Mouse (Mus musculus) ES-E14 (cell line): ENCODE measurements around the gene Tmem81. TPM values are rescaled to one million over a fixed set of nuclear protein-coding genes. Genes with fewer than 3 reads are reported as not detected.
"Not testable (repeated sequence)": the region's sequence is repeated elsewhere in the genome, so short reads cannot be mapped to it uniquely, and the experiment has no call there.

Experiments used
- DNase-seq: peaks from one replicate; pipeline ENCODE4 v3.0.0-alpha.2; 2013; ENCODE audit warnings: low read depth, low spot score
- H3K27ac ChIP-seq: 2 replicates; pipeline ENCODE4 v1.5.1; 2012; ENCODE audit warnings: low read depth, mild to moderate bottlenecking, low read length, moderate library complexity, mixed read lengths; ENCODE audit not compliant: poor library complexity, insufficient read depth, severe bottlenecking
- H3K36me3 ChIP-seq: 2 replicates; pipeline ENCODE4 v1.6.1; 2012; ENCODE audit warnings: mild to moderate bottlenecking, low read length, moderate library complexity, mixed read lengths; ENCODE audit not compliant: control insufficient read depth, poor library complexity, insufficient read depth, severe bottlenecking
- H3K4me1 ChIP-seq, 2 experiments: fragments of 150-350 bp in 1 of 2; sonication (generic) in 1 of 2; 2 replicates each; pipeline ENCODE4 v1.6.1; 2012; ENCODE audit warnings: low read length in 2 of 2, mild to moderate bottlenecking in 1 of 2, mixed read lengths in 1 of 2; ENCODE audit not compliant: control insufficient read depth in 2 of 2, insufficient read depth in 2 of 2, poor library complexity in 1 of 2
- H3K4me3 ChIP-seq, 2 experiments: fragments of 150-350 bp in 1 of 2; sonication (generic) in 1 of 2; 2 replicates each; pipeline ENCODE4 v1.5.1; 2012; ENCODE audit warnings: low read length in 2 of 2, low read depth in 1 of 2, mild to moderate bottlenecking in 1 of 2, mixed read lengths in 1 of 2; ENCODE audit not compliant: insufficient read depth in 1 of 2, poor library complexity in 1 of 2, severe bottlenecking in 1 of 2
- H3K9ac ChIP-seq: 2 replicates; pipeline ENCODE4 v1.6.1; 2012; ENCODE audit warnings: low read depth, mild to moderate bottlenecking, low read length, mixed read lengths; ENCODE audit not compliant: poor library complexity, insufficient read depth, severe bottlenecking
- H3K9me3 ChIP-seq: fragments of 150-350 bp; sonication (generic); 2 replicates; pipeline ENCODE4 v1.6.1; 2012; ENCODE audit warnings: low read depth, mild to moderate bottlenecking, low read length; ENCODE audit not compliant: control insufficient read depth, insufficient read depth
- CHD2 ChIP-seq: IDR thresholded peaks from 2 replicates; pipeline ENCODE4 v1.6.1; 2014; ENCODE audit warnings: mild to moderate bottlenecking, low read depth, low read length, inconsistent platforms
- HCFC1 ChIP-seq: IDR thresholded peaks from 2 replicates; pipeline ENCODE4 v1.6.1; 2012; ENCODE audit warnings: low read length, inconsistent platforms, borderline replicate concordance; ENCODE audit not compliant: insufficient read depth
- MAFK ChIP-seq: IDR thresholded peaks from 2 replicates; pipeline ENCODE4 v1.6.1; 2014; ENCODE audit warnings: mild to moderate bottlenecking, low read depth, low read length, inconsistent platforms; ENCODE audit not compliant: insufficient read depth
- ZC3H11A ChIP-seq: IDR thresholded peaks from 2 replicates; pipeline ENCODE4 v1.6.1; 2012; ENCODE audit warnings: low read depth, mild to moderate bottlenecking, inconsistent platforms, low read length, borderline replicate concordance
- ZNF384 ChIP-seq: IDR thresholded peaks from 2 replicates; pipeline ENCODE4 v1.6.1; 2012; ENCODE audit warnings: low read depth, low read length, inconsistent platforms
- in situ Hi-C, 2 experiments: fragments of 600-800 bp; cut with MboI; formaldehyde crosslinking; loops; one replicate each; pipeline ENCODE4 v1.15.1; 2025; ENCODE audit warnings: low sequenced_read_pairs in 2 of 2, inconsistent platforms in 1 of 2; ENCODE audit not compliant: unreplicated experiment in 2 of 2
- total RNA-seq: library from RNA; depleted of rRNA; stranded (reverse); fragments of 300-350 nt; gene quantifications from 2 replicates; pipeline ENCODE4 v1.2.3, GENCODE M21; 2012; rRNA removed

Tmem81 gene
- total RNA-seq: 4.3 and 6.8 TPM in 2 replicates

- no peak for DNase-seq
- no peaks in the 10 kb centered on the region for H3K4me1 ChIP-seq
- in situ Hi-C loops: no loop called here
- no peaks in the 10 kb centered on the region for H3K9me3 ChIP-seq
- no peak within 1 kb of the TSS for H3K27ac ChIP-seq
- no peak within 1 kb of the TSS for H3K4me3 ChIP-seq
- TF ChIP-seq CHD2 (no peak), HCFC1 (no peak), ZC3H11A (no peak), ZNF384 (no peak), MAFK (no peak)
- H3K36me3 ChIP-seq: peaks cover 37% of the 10 kb centered on the region
- H3K9ac ChIP-seq: no peak within 1 kb of the TSS
Measured at GRCm38 (mm10) chr1:132506058-132506457, at the start of gene Tmem81. Gene Tmem81, plus strand, starts transcription at chr1:132506230.

GRCm38 (mm10) chr1:132464651-132465050, 41.4 kb upstream of the Tmem81 start:
- peaks cover 4% of the 10 kb centered on the region; the same call in 1 of the 2 replicates for H3K36me3 ChIP-seq
- in situ Hi-C loops: no loop called here
- no peak for DNase-seq

DNA sequence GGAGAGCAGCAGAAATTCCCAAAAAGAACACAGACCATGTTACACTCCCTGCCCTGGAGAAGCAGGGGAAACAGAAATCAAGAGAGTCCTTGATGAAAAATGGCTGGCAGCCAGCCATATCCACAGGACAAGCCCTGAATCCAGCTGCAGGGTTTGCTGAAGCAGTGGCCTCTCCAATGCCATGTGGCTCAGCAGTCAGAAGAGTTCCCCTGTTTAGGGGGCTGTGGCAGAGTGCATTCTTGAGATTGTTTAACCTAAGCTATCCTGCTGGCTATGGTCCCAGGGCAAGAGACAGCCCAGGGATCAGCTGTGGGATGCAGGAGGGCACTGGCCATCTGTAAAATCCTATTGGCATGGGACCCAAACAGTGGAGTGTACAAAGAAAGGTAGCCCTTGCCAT, 37.1 kb upstream of the Tmem81 start:
- Histone ChIP-seq H3K27ac (no peak overlapping the region; the same call in 1 of the 2 replicates), H3K9me3 (no peaks in the 10 kb centered on the region), H3K9ac (no peak overlapping the region), H3K36me3 (no peaks in the 10 kb centered on the region), H3K4me3 (no peak overlapping the region), H3K4me1 (peaks cover 2 to 24% of the 10 kb centered on the region in 2 experiments)
- TF ChIP-seq MAFK: no peak
- TF ChIP-seq HCFC1: no peak
- TF ChIP-seq ZNF384: no peak
- no peak for TF ChIP-seq ZC3H11A
- no peak for DNase-seq
- in situ Hi-C loops: no loop called here

More at GRCm38 (mm10) chr1:132464651-132465050, 41.4 kb upstream of the Tmem81 start:
- no peaks in the 10 kb centered on the region for H3K9me3 ChIP-seq
- H3K9ac ChIP-seq: no peak overlapping the region
- H3K4me3 ChIP-seq: no peak overlapping the region
- TF ChIP-seq HCFC1: no peak
- no peak for TF ChIP-seq ZNF384
- no peak for TF ChIP-seq ZC3H11A
- TF ChIP-seq CHD2: no peak
- TF ChIP-seq MAFK: no peak
- H3K4me1 ChIP-seq: peaks cover 0 to 21% of the 10 kb centered on the region in 2 experiments; a peak in 3 of 4 replicates
- H3K27ac ChIP-seq: no peak overlapping the region

DNA sequence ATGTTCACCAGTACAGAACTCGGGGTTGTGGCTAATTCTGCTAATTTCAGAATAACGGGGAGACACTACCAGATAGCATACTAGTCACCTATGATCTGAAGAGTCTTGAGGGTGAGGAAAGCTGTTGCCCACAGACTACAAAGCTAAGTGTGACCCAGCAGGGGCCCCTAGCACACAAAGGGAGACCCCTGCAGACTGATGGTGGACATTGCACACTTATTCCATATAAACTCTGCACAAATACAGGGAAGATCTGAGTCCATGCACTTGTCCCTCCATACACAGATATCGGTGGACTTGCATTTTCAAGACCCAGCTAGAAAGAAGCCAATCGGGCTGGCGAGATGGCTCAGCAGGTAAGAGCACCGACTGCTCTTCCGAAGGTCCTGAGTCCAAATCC, 36.5 kb upstream of the Tmem81 start:
- Histone ChIP-seq H3K4me1 (peaks cover 2 to 24% of the 10 kb centered on the region in 2 experiments), H3K27ac (peak overlapping the region; percentile 35; the same call in 1 of the 2 replicates), H3K9me3 (no peaks in the 10 kb centered on the region), H3K4me3 (no peak overlapping the region), H3K36me3 (no peaks in the 10 kb centered on the region), H3K9ac (no peak overlapping the region)
- no peak for DNase-seq
- no peak for TF ChIP-seq ZNF384
- TF ChIP-seq ZC3H11A: no peak
- TF ChIP-seq MAFK: no peak
- TF ChIP-seq HCFC1: no peak
- TF ChIP-seq CHD2: no peak
- in situ Hi-C loops: no loop called here

DNA sequence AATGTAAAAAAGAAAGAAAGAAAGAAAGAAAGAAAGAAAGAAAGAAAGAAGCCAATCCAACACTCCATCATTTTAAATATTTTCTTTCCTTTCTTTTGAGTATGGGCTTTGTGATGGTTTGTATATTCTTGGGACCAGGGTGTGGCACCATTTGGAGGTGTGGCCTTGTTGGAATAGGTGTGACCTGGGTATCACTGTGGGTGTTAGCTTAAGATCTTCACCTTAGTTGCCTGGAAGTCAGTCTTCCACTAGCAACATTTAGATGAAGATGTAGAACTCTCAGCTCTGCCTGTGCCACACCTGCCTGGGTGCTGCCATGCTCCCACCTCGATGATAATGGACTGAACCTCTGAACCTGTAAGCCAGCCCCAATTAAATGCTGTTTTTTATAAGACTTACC, 36.0 kb upstream of the Tmem81 start:
- H3K9ac ChIP-seq, in situ Hi-C loops: not testable (repeated sequence)

More for the DNA sequence above, 36.0 kb upstream of the Tmem81 start:
- not testable (repeated sequence) for H3K9me3 ChIP-seq, H3K36me3 ChIP-seq, DNase-seq
- peaks cover 2 to 25% of the 10 kb centered on the region in 2 experiments for H3K4me1 ChIP-seq
- H3K4me3 ChIP-seq: peak overlapping the region; percentile 10 to 47; a peak in 3 of 4 replicates
- peak overlapping the region; percentile 77 for H3K27ac ChIP-seq
